Comparison of ENCODE assay signal across 29 mouse cellular contexts in the genomic region with DNA sequence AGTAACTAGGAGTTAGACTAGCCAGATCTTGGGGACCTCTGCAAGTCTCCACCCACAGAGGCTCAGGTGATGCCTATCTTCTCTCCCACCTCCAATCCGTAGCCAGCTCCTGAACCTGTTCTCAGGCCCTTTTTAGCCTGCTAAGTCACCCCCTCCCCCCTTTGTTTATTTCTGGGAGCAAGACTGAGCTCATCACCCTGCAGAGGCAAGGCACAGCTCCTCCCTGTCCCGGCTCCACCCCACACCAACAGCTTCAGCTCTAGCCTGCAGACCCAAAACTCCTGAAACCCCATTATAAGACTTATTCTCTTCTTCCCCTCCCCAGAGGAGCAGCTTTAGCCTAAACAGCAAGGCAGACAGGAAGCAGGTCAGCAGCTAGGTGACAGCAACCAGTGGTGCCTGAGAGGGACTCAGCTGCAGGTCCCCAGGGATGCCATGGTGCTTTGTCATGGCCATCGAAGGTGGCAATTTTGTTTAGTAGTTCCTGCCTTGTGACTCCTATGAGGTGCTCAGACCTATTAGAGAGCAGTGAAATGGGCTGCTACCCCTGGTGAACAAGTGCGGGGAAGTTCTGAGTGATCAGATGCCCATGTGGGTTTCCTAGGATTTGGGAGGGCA. TPM values are rescaled to one million over a fixed set of nuclear protein-coding genes. Genes with fewer than 3 reads are reported as not detected.
DNase-seq lines count a peak whose midpoint lies in the region.
"Had no signal": no experiment of that assay in that cellular context is flagged by ENCODE, and none has a peak within 500 bp of the region (broad histone marks: within the 10 kb centered on the region; RNA-seq: fewer than 3 reads in every experiment).

No protein-coding gene starts in this region.

- H3K4me1 ChIP-seq in heart, embryonic 10.5 days: peaks cover 31% of the 10 kb centered on the region
- H3K4me1 ChIP-seq: forebrain, embryonic 15.5 days; hindbrain, embryonic 12.5 days; neural tube, embryonic 13.5 days had no signal

- 51% methylated on average over 4 of the region's 4 CpGs for WGBS in heart, embryonic 10.5 days

- no peaks in the 10 kb centered on the region for H3K9me3 ChIP-seq in heart, embryonic 10.5 days
- H3K9me3 ChIP-seq: forebrain, embryonic 15.5 days; heart, embryonic 13.5 days; hindbrain, embryonic 12.5 days; midbrain, embryonic 10.5 days; neural tube, embryonic 13.5 days had no signal

- peaks cover 59% of the 10 kb centered on the region for H3K27me3 ChIP-seq in heart, embryonic 10.5 days (ENCODE audit: insufficient read depth, poor library complexity, severe bottlenecking)
- H3K27me3 ChIP-seq: forebrain, embryonic 15.5 days; hindbrain, embryonic 12.5 days; neural tube, embryonic 13.5 days had no signal

- no peak overlapping the region for H3K4me3 ChIP-seq in heart, embryonic 10.5 days
- H3K4me3 ChIP-seq: forebrain, embryonic 15.5 days; heart, embryonic 13.5 days; hindbrain, embryonic 12.5 days; midbrain, embryonic 10.5 days; myocyte; neural tube, embryonic 13.5 days had no signal

- intact Hi-C loops in heart, postnatal 10 days (cut with DNase I): no loop called here

- no peak for DNase-seq in heart, embryonic 10.5 days (ENCODE audit: low spot score)
- no peak for DNase-seq in heart, postnatal 10 days
- DNase-seq in spleen, adult 12 weeks (ENCODE audit: low spot score): peak; percentile 13
- no peak for DNase-seq in spleen, postnatal 14 days (ENCODE audit: low spot score in 2 of 2)
- peak; percentile 70 to 72 for DNase-seq in spleen, postnatal 36 days (ENCODE audit: low spot score in 2 of 2)
- no peak for DNase-seq in embryo, embryonic 10.5 days (ENCODE audit: low spot score)
- DNase-seq in thymus, postnatal 10 days (ENCODE audit: low spot score in 2 of 2): no peak
- DNase-seq: adrenal gland, adult 8-10 months; cerebellum, adult 18-20 months; cerebellum, postnatal 14 days; gastrocnemius, postnatal 25 days; heart, adult 18-20 months; kidney, adult 11 months; kidney, postnatal 10 days; liver, postnatal 0 days; retina, postnatal 1 day; right cerebral cortex, postnatal 25 days; thymus, adult 2 months had no signal

- H3K27ac ChIP-seq in heart, embryonic 10.5 days: peak overlapping the region; percentile 36
- H3K27ac ChIP-seq: forebrain, embryonic 15.5 days; heart, embryonic 13.5 days; hindbrain, embryonic 12.5 days; midbrain, embryonic 10.5 days; neural tube, embryonic 13.5 days had no signal

- H3K36me3 ChIP-seq in heart, embryonic 10.5 days: no peaks in the 10 kb centered on the region
- H3K36me3 ChIP-seq: forebrain, embryonic 15.5 days; heart, embryonic 13.5 days; hindbrain, embryonic 12.5 days; midbrain, embryonic 10.5 days; neural tube, embryonic 13.5 days had no signal

RNA-seq across cellular contexts. Expression of a gene that starts 7.5 kb away (rescaled TPM):
- polyA plus RNA-seq in heart, embryonic 10.5 days (2016; fragmentation: Nextera tagmentation; extraction: Ambion mirVana): 0.80 and 1.7 TPM in 2 replicates
- total RNA-seq in heart, postnatal 10 days (2021): 1 to 10 TPM; 1.7 to 2.2 TPM
- total RNA-seq: MEL had no signal
- polyA plus RNA-seq: activated CD4-positive, CD25-positive, alpha-beta regulatory T cell, adult 4 months; limb, embryonic 11.5 days had no signal

RNA-seq across cellular contexts. Expression of a gene that starts 48.3 kb away (rescaled TPM):
- 26.7 and 31.9 TPM in 2 replicates for polyA plus RNA-seq in heart, embryonic 10.5 days (2016; fragmentation: Nextera tagmentation; extraction: Ambion mirVana)
- 1 to 10 TPM; 3.8 to 4.5 TPM for total RNA-seq in heart, postnatal 10 days (2021)
- total RNA-seq: gastrocnemius, postnatal 25 days; layer of hippocampus, adult 18-20 months; layer of hippocampus, postnatal 25 days had no signal
- polyA plus RNA-seq: activated CD4-positive, CD25-positive, alpha-beta regulatory T cell, adult 4 months had no signal

Comparison
In these comparisons a context has a peak if more than half of its experiments do, and no peak if none do; other contexts are left out.
1. DNase-seq: peak in spleen, adult 12 weeks (single experiment) and spleen, postnatal 36 days (2 of 2); none in heart, embryonic 10.5 days (single experiment), heart, postnatal 10 days (0 of 2), spleen, postnatal 14 days (0 of 2), embryo, embryonic 10.5 days (single experiment) and thymus, postnatal 10 days (0 of 2).